Mouse (Mus musculus): ENCODE measurements around the gene Lrrc40. TPM values are rescaled to one million over a fixed set of nuclear protein-coding genes. Genes with fewer than 3 reads are reported as not detected.
"Not testable (repeated sequence)": the region's sequence is repeated elsewhere in the genome, so short reads cannot be mapped to it uniquely, and the experiment has no call there.

Gene Lrrc40
- total RNA-seq, 1 experiment from 2014 or later: 23.9 TPM

- no peak for DNase-seq
Observed at GRCm38 (mm10) chr3:158077828-158078227, 41.4 kb downstream of the Lrrc40 start.

DNA sequence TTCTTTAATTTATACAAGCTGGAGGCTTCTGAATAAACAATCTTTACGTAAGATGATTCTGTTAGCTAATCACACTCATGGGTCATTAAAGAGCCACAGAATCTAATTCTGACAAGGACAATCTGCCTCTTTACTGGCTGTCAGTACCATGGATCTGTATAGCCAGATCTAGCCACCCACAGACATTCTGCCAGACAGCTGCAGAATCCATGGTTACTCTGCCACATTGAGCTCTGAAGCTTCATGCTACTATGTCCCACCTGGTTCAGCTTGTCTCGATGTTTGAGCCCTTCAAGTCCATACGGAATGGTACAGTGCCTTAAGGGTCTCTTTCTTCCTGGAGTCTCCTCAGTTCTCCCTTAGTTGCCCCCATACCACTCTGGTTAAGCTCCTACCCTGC lies 55.1 kb downstream of the Lrrc40 start:
- no peak for DNase-seq

DNA sequence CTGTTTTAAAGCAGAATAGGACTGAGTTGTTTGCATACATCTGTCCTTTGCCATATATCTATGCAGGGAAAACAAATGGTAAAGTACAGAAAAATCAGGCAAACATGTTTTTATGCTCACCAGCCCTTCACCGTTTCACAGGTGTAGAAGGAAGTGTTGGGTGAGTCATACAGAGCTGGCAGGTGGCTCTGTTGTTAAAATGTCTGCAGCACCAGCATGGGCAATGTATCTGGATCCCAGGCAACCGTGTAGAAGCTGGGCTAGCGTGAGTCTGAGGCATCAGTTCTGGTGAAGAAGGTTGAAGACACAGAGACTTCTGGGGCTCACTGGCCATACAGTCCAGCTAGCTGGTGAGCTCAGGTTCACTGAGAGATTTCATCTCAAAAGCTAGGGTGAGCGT lies 57.5 kb downstream of the Lrrc40 start:
- no peak for DNase-seq

- not testable (repeated sequence) for DNase-seq
Observed at GRCm38 (mm10) chr3:158102043-158102442, 65.6 kb downstream of the Lrrc40 start.

DNA sequence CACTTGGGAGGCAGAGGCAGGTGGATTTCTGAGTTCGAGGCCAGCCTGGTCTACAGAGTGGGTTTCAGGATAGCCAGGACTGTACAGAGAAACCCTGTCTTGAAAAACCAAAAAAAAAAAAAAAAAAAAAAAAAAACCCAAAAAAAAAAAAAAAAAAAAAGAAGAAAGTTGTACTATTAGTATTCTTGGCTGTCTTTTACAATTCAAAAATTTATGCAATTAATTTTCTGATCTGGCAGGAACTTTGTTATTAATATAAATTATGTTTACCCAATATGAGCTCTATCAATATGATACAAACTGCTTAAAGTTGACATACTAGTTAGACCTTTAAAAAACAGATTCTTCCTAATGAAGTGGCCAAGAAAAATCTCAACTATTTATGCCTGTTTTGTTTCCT lies 66.1 kb downstream of the Lrrc40 start:
- not testable (repeated sequence) for DNase-seq

DNA sequence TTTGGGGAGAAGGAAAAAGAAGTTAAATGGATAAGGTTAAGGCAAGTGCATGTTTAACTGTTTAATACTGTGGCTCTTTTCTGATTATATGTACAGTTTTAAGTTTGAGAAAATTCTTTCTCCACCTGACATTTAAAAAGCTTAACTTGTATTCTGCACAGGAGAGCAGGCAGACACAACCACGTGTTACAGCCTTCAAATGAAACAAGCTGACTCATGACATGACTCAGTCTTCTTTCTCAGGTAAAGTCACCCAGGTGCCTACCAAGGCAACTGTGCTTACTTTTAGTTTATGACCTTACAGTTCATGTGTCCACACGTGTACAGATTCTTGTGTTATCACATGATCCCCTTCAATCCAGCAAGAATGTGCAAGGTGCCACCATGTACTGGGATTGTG lies 67.0 kb downstream of the Lrrc40 start:
- DNase-seq: no peak

GRCm38 (mm10) chr3:158105260-158105659 lies 68.8 kb downstream of the Lrrc40 start:
- DNase-seq: no peak

Other genes starting within 250 kb of the Lrrc40 start
- 18.6 and 44.9 TPM in 2 replicates for gene Cth, start 111.6 kb upstream of the Lrrc40 start, total RNA-seq (2021)
- 72.2 and 78.7 TPM in 2 replicates for gene Ankrd13c, start 89.4 kb upstream of the Lrrc40 start, total RNA-seq (2021)
- gene Srsf11, start within 50 bp of the Lrrc40 start, total RNA-seq (2021): 154 and 184 TPM in 2 replicates